ENCODE assay signal across 32 mouse cellular contexts in genomic region chr19:30202177-30202576, GRCm38 (mm10). TPM values are rescaled to one million over a fixed set of nuclear protein-coding genes. Genes with fewer than 3 reads are reported as not detected.
DNase-seq lines count a peak whose midpoint lies in the region; ATAC-seq and TF ChIP-seq lines count a peak whose summit lies in the region.
"Had no signal": no experiment of that assay in that cellular context is flagged by ENCODE, and none has a peak within 500 bp of the region (broad histone marks: within the 10 kb centered on the region; RNA-seq: fewer than 3 reads in every experiment).

No protein-coding gene starts in this region.

- peak overlapping the region; percentile 41 for H3K27ac ChIP-seq in liver, adult 2 months (replicated peaks; ENCODE audit: insufficient read depth, low read depth, low read length)
- no peak overlapping the region for H3K27ac ChIP-seq in liver, embryonic 11.5 days (ENCODE audit: low read depth, low read length)
- H3K27ac ChIP-seq in liver, postnatal 0 days (ENCODE audit: low read depth) = peak overlapping the region; percentile 71
- H3K27ac ChIP-seq in embryonic facial prominence, embryonic 10.5 days (replicated peaks) = no peak overlapping the region
- H3K27ac ChIP-seq: embryonic facial prominence, embryonic 15.5 days; gastrocnemius, adult 2 months; hindbrain, embryonic 13.5 days; stomach, postnatal 0 days had no signal

- TF ChIP-seq CTCF in liver, adult 2 months (IDR thresholded peaks at IDR 0.05; ENCODE audit: low read depth, low read length) = no peak
- TF ChIP-seq CTCF in liver, postnatal 0 days (IDR thresholded peaks at IDR 0.05; ENCODE audit: low read depth) = no peak

- H3K9me3 ChIP-seq in liver, embryonic 11.5 days (ENCODE audit: control insufficient read depth, low read length) = no peaks in the 10 kb centered on the region
- no peaks in the 10 kb centered on the region for H3K9me3 ChIP-seq in liver, postnatal 0 days (ENCODE audit: low read length)
- H3K9me3 ChIP-seq in embryonic facial prominence, embryonic 10.5 days = no peaks in the 10 kb centered on the region
- H3K9me3 ChIP-seq: embryonic facial prominence, embryonic 15.5 days; hindbrain, embryonic 13.5 days had no signal

- no peak for TF ChIP-seq POLR2A in liver, adult 2 months (IDR thresholded peaks at IDR 0.05; ENCODE audit: extremely low read depth, insufficient read depth, low read length)

- peaks cover 7% of the 10 kb centered on the region for H3K4me1 ChIP-seq in liver, adult 2 months (ENCODE audit: control insufficient read depth, insufficient read depth, low read length)
- H3K4me1 ChIP-seq in liver, embryonic 11.5 days (replicated peaks; ENCODE audit: control insufficient read depth, insufficient read depth, low read length) = no peaks in the 10 kb centered on the region
- 0 out of 2 replicates have a peak, but pooled peaks cover 2% of the 10 kb centered on the region for H3K4me1 ChIP-seq in liver, postnatal 0 days (ENCODE audit: insufficient read depth)
- H3K4me1 ChIP-seq in embryonic facial prominence, embryonic 10.5 days = no peaks in the 10 kb centered on the region
- H3K4me1 ChIP-seq: embryonic facial prominence, embryonic 15.5 days; hindbrain, embryonic 13.5 days had no signal

- no peaks in the 10 kb centered on the region for H3K27me3 ChIP-seq in liver, adult 2 months (ENCODE audit: control insufficient read depth, insufficient read depth, low read length)
- no peaks in the 10 kb centered on the region for H3K27me3 ChIP-seq in liver, embryonic 11.5 days (replicated peaks; ENCODE audit: control insufficient read depth, insufficient read depth, low read length)
- H3K27me3 ChIP-seq in liver, postnatal 0 days (ENCODE audit: insufficient read depth, low read length) = no peaks in the 10 kb centered on the region
- no peaks in the 10 kb centered on the region for H3K27me3 ChIP-seq in embryonic facial prominence, embryonic 10.5 days (replicated peaks; ENCODE audit: low read depth, poor library complexity, severe bottlenecking)
- H3K27me3 ChIP-seq: embryonic facial prominence, embryonic 15.5 days; hindbrain, embryonic 13.5 days had no signal

- no peak overlapping the region for H3K4me2 ChIP-seq in liver, embryonic 11.5 days
- H3K4me2 ChIP-seq in liver, postnatal 0 days (ENCODE audit: low read depth, low read length) = no peak overlapping the region
- H3K4me2 ChIP-seq: embryonic facial prominence, embryonic 15.5 days; hindbrain, embryonic 13.5 days; midbrain, embryonic 11.5 days had no signal

- no peak overlapping the region for H3K4me3 ChIP-seq in liver, adult 2 months (ENCODE audit: insufficient read depth, low read depth, low read length)
- H3K4me3 ChIP-seq in liver, embryonic 11.5 days (ENCODE audit: low read depth, low read length) = no peak overlapping the region
- no peak overlapping the region for H3K4me3 ChIP-seq in liver, postnatal 0 days (ENCODE audit: low read depth, low read length)
- no peak overlapping the region for H3K4me3 ChIP-seq in embryonic facial prominence, embryonic 10.5 days
- H3K4me3 ChIP-seq: embryonic facial prominence, embryonic 15.5 days; gastrocnemius, adult 2 months; hindbrain, embryonic 13.5 days had no signal

- H3K9ac ChIP-seq in liver, adult 2 months (ENCODE audit: low read depth, low read length) = peak overlapping the region; percentile 7; the same call in 1 of the 2 replicates
- H3K9ac ChIP-seq in liver, embryonic 11.5 days (ENCODE audit: low read depth, low read length) = no peak overlapping the region
- no peak overlapping the region for H3K9ac ChIP-seq in liver, postnatal 0 days (replicated peaks)
- H3K9ac ChIP-seq: embryonic facial prominence, embryonic 15.5 days; hindbrain, embryonic 13.5 days had no signal

- peak; percentile 92 for DNase-seq in liver, adult 2 months (ENCODE audit: extremely low read depth, low read depth, low spot score)
- no peak for DNase-seq in liver, embryonic 11.5 days (ENCODE audit: low spot score)
- peak; percentile 72 to 80 for DNase-seq in kidney, adult 8-10 months
- peak; percentile 41 for DNase-seq in kidney, postnatal 10 days
- peak; percentile 37 for DNase-seq in liver, postnatal 0 days
- DNase-seq in embryonic facial prominence, embryonic 10.5 days (ENCODE audit: low spot score) = no peak
- DNase-seq: adrenal gland, postnatal 10 days; B cell, adult 2 months; cerebellum, adult 2 months; cerebellum, postnatal 36 days; gastrocnemius, adult 2 months; heart, postnatal 36 days; lung, adult 18-20 months; lung, postnatal 14 days; thymus, adult 2 months; thymus, postnatal 4 days had no signal

- no peaks in the 10 kb centered on the region for H3K36me3 ChIP-seq in liver, adult 2 months (ENCODE audit: control insufficient read depth, insufficient read depth, low read length)
- no peaks in the 10 kb centered on the region for H3K36me3 ChIP-seq in liver, embryonic 11.5 days (ENCODE audit: control insufficient read depth, insufficient read depth, low read length)
- no peaks in the 10 kb centered on the region for H3K36me3 ChIP-seq in liver, postnatal 0 days (replicated peaks; ENCODE audit: insufficient read depth, low read length)
- H3K36me3 ChIP-seq in embryonic facial prominence, embryonic 10.5 days (replicated peaks) = no peaks in the 10 kb centered on the region
- H3K36me3 ChIP-seq: embryonic facial prominence, embryonic 15.5 days; hindbrain, embryonic 13.5 days had no signal

- ATAC-seq in liver, embryonic 11.5 days (replicated peaks; ENCODE audit: low FRiP score) = no peak
- peak; percentile 96 for ATAC-seq in liver, postnatal 0 days
- no peak for ATAC-seq in CD4-positive, CD25-positive, alpha-beta regulatory T cell, adult 4 months
- ATAC-seq: activated CD4-positive, CD25-positive, alpha-beta regulatory T cell, adult 4 months; forebrain, embryonic 14.5 days had no signal

- WGBS in liver, adult 2 months = 19% methylated on average over 7 of the region's 7 CpGs
- WGBS in liver, embryonic 11.5 days = 53% methylated on average over 7 of the region's 7 CpGs
- 53% methylated on average over 7 of the region's 7 CpGs for WGBS in liver, postnatal 0 days (ENCODE audit: insufficient replicate concordance)
- WGBS in embryonic facial prominence, embryonic 10.5 days = 88% methylated on average over 7 of the region's 7 CpGs

- no peak for TF ChIP-seq EP300 in liver, postnatal 0 days (IDR thresholded peaks at IDR 0.05; ENCODE audit: low read depth)

- H3K79me2 ChIP-seq in liver, adult 2 months (ENCODE audit: control insufficient read depth, insufficient read depth, low read length) = no peaks in the 10 kb centered on the region

RNA-seq across cellular contexts. Expression of gene Gldc, which starts 26.9 kb away (rescaled TPM):
- total RNA-seq in liver, adult 2 months (2014; rRNA removed) = 64.2 and 98.4 TPM in 2 replicates
- polyA plus RNA-seq in liver, adult 2 months (2012; rRNA removed) = 94.1 and 134 TPM in 2 replicates
- 22.2 and 24.7 TPM in 2 replicates for polyA plus RNA-seq in liver, embryonic 11.5 days (2014; fragmentation: Nextera tagmentation; extraction: Ambion mirVana)
- 33.2 and 34.6 TPM in 2 replicates for polyA plus RNA-seq in liver, postnatal 0 days (2015; fragmentation: Nextera tagmentation; extraction: Ambion mirVana)
- polyA plus RNA-seq in CD4-positive, CD25-positive, alpha-beta regulatory T cell, adult 4 months (2017; shearing (Covaris generic)) = under 1 TPM in 1 of 2 experiments, not detected in 1; 0.15 TPM
- polyA plus RNA-seq in embryonic facial prominence, embryonic 10.5 days (2016; fragmentation: Nextera tagmentation; extraction: Ambion mirVana) = 14.6 and 17.2 TPM in 2 replicates
- total RNA-seq: megakaryocyte progenitor cell, adult 5-6 weeks had no signal

RNA-seq across cellular contexts. Expression of gene Mbl2, which starts 30.6 kb away (rescaled TPM):
- 818 and 1,110 TPM in 2 replicates for total RNA-seq in liver, adult 2 months (2014; rRNA removed)
- polyA plus RNA-seq in liver, adult 2 months (2012; rRNA removed) = 406 and 415 TPM in 2 replicates
- polyA plus RNA-seq in liver, embryonic 11.5 days (2014; fragmentation: Nextera tagmentation; extraction: Ambion mirVana) = 0.17 and 0.21 TPM in 2 replicates
- polyA plus RNA-seq in liver, postnatal 0 days (2015; fragmentation: Nextera tagmentation; extraction: Ambion mirVana) = 212 and 278 TPM in 2 replicates
- polyA plus RNA-seq in CD4-positive, CD25-positive, alpha-beta regulatory T cell, adult 4 months (2017; shearing (Covaris generic)) = not detected
- polyA plus RNA-seq in embryonic facial prominence, embryonic 10.5 days (2016; fragmentation: Nextera tagmentation; extraction: Ambion mirVana) = not detected in 2 replicates
- total RNA-seq: gastrocnemius, adult 2 months; heart, postnatal 36 days; layer of hippocampus, postnatal 14 days; megakaryocyte progenitor cell, adult 5-6 weeks; MEL; midbrain, postnatal 0 days had no signal
- polyA plus RNA-seq: activated CD4-positive, CD25-positive, alpha-beta regulatory T cell, adult 4 months; forebrain, embryonic 14.5 days; frontal cortex, adult 2 months; gonadal fat pad, adult 2 months; heart, embryonic 14.5 days; limb, embryonic 11.5 days; midbrain, embryonic 11.5 days; midbrain, postnatal 0 days; neural tube, embryonic 14.5 days had no signal

Comparison
In these comparisons a context has a peak if more than half of its experiments do, and no peak if none do; other contexts are left out.
1. DNase-seq: peak in liver, adult 2 months (single experiment), kidney, adult 8-10 months (2 of 2), kidney, postnatal 10 days (single experiment) and liver, postnatal 0 days (single experiment); none in liver, embryonic 11.5 days (single experiment) and embryonic facial prominence, embryonic 10.5 days (single experiment).
2. H3K27ac ChIP-seq: peak in liver, adult 2 months (single experiment) and liver, postnatal 0 days (single experiment); none in liver, embryonic 11.5 days (single experiment) and embryonic facial prominence, embryonic 10.5 days (single experiment).
3. RNA of gene Mbl2, which starts 30.6 kb away (polyA plus RNA-seq): 406 to 415 TPM in liver, adult 2 months and 212 to 278 TPM in liver, postnatal 0 days; 0.17 to 0.21 TPM in liver, embryonic 11.5 days, not detected in CD4-positive, CD25-positive, alpha-beta regulatory T cell, adult 4 months and not detected in embryonic facial prominence, embryonic 10.5 days; every median in the first group is over 100 times any median in the second.
4. RNA of gene Gldc, which starts 26.9 kb away (polyA plus RNA-seq): 94.1 to 134 TPM in liver, adult 2 months, 33.2 to 34.6 TPM in liver, postnatal 0 days, 22.2 to 24.7 TPM in liver, embryonic 11.5 days and 14.6 to 17.2 TPM in embryonic facial prominence, embryonic 10.5 days; 0.15 TPM in CD4-positive, CD25-positive, alpha-beta regulatory T cell, adult 4 months; every median in the first group is over 10 times any median in the second.